Comparison of ENCODE assay signal across 8 mouse cellular contexts in genomic region chr5:109866337-109867126, GRCm38 (mm10). TPM values are rescaled to one million over a fixed set of nuclear protein-coding genes. Genes with fewer than 3 reads are reported as not detected.
DNase-seq lines count a peak whose midpoint lies in the region; ATAC-seq lines count a peak whose summit lies in the region.

No protein-coding gene starts in this region.

- H3K27ac ChIP-seq in intestine, embryonic 14.5 days (ENCODE audit: low read depth), result no peak overlapping the region

- WGBS in intestine, embryonic 14.5 days, result 2% methylated on average over 22 of the region's 22 CpGs

- H3K36me3 ChIP-seq in intestine, embryonic 14.5 days (ENCODE audit: control insufficient read depth, insufficient read depth, low read length), result no peaks in the 10 kb centered on the region

- intact Hi-C loops in left cerebral cortex, postnatal 14 days (cut with DNase I), result no loop called here

- H3K4me1 ChIP-seq in intestine, embryonic 14.5 days (replicated peaks; ENCODE audit: control insufficient read depth, insufficient read depth, low read length), result no peaks in the 10 kb centered on the region

- peak overlapping the region; percentile 54 for H3K9ac ChIP-seq in intestine, embryonic 14.5 days (ENCODE audit: low read length)

- no peaks in the 10 kb centered on the region for H3K9me3 ChIP-seq in intestine, embryonic 14.5 days (ENCODE audit: control insufficient read depth, low read length)

- ATAC-seq in intestine, embryonic 14.5 days (replicated peaks; ENCODE audit: low FRiP score, low TSS enrichment, low read depth), result peak; percentile 100

- peak; percentile 72 to 77 for DNase-seq in adrenal gland, adult 18-20 months (ENCODE audit: low spot score in 2 of 2)
- peak; percentile 93 for DNase-seq in embryo, embryonic 11 days
- DNase-seq in gastrocnemius, postnatal 25 days, result peak; percentile 84
- peak; percentile 89 for DNase-seq in intestine, embryonic 14.5 days (ENCODE audit: low spot score)
- DNase-seq in left cerebral cortex, postnatal 14 days (ENCODE audit: low spot score in 2 of 2), result peak; percentile 83 to 88
- peak; percentile 87 for DNase-seq in mesoderm, embryonic 11.5 days (ENCODE audit: low read depth, low spot score)
- peak; percentile 79 to 89 for DNase-seq in right cerebral cortex, postnatal 36 days (ENCODE audit: low spot score in 2 of 2)
- peak; percentile 90 for DNase-seq in yolk sac, embryonic 10.5 days (ENCODE audit: low spot score)

- H3K27me3 ChIP-seq in intestine, embryonic 14.5 days (replicated peaks; ENCODE audit: control insufficient read depth, insufficient read depth, low read length), result no peaks in the 10 kb centered on the region

- peak overlapping the region; percentile 52 for H3K4me2 ChIP-seq in intestine, embryonic 14.5 days (ENCODE audit: low read length)

- peak overlapping the region; percentile 65 for H3K4me3 ChIP-seq in intestine, embryonic 14.5 days (ENCODE audit: low read depth, low read length)

RNA-seq across cellular contexts. Expression of gene Gm15446, which starts 56.7 kb away (rescaled TPM):
- 10 to 100 TPM in 1 of 2 experiments, 1 to 10 TPM in 1; 8.5 to 11.7 TPM for total RNA-seq in adrenal gland, adult 18-20 months (2021)
- 1 to 10 TPM; 4.1 to 4.5 TPM for total RNA-seq in gastrocnemius, postnatal 25 days (2021)
- 0.58 and 0.82 TPM in 2 replicates for polyA plus RNA-seq in intestine, embryonic 14.5 days (2014; fragmentation: Nextera tagmentation; extraction: Ambion mirVana)
- 10 to 100 TPM; 35.7 to 37.1 TPM for total RNA-seq in left cerebral cortex, postnatal 14 days (2021)
